Mouse (Mus musculus): ENCODE results near the gene Trf. TPM values are rescaled to one million over a fixed set of nuclear protein-coding genes. Genes with fewer than 3 reads are reported as not detected.
A peak's percentile ranks its signal among the peaks of the same experiment; 100 is the strongest.

Trf gene
- total and polyA plus RNA-seq, 2 experiments from 2014 or later, result 25.1 to 27.5 TPM

- 59% methylated on average over 4 of the region's 4 CpGs for WGBS
- no peak overlapping the region for H3K9ac ChIP-seq
- H3K4me3 ChIP-seq (ENCODE audit: low read depth, low read length), result no peak overlapping the region
- ATAC-seq (no peak), DNase-seq (no peak)
- H3K27ac ChIP-seq (ENCODE audit: low read depth, low read length), result no peak overlapping the region
- no peaks in the 10 kb centered on the region; the same call in 1 of the 2 replicates for H3K9me3 ChIP-seq (ENCODE audit: low read length)
- no peak overlapping the region for H3K4me2 ChIP-seq (ENCODE audit: low read depth)
- H3K4me1 ChIP-seq (ENCODE audit: insufficient read depth), result no peaks in the 10 kb centered on the region
- no peak for TF ChIP-seq CTCF (IDR thresholded peaks at IDR 0.05; ENCODE audit: low read depth)
- no peaks in the 10 kb centered on the region for H3K36me3 ChIP-seq (ENCODE audit: insufficient read depth)
- H3K27me3 ChIP-seq (ENCODE audit: insufficient read depth, low read length), result no peaks in the 10 kb centered on the region
Observed at GRCm38 (mm10) chr9:103248618-103249017, 18.4 kb upstream of the Trf start.

- no peaks in the 10 kb centered on the region for H3K9me3 ChIP-seq (ENCODE audit: low read length)
- H3K36me3 ChIP-seq (ENCODE audit: insufficient read depth), result no peaks in the 10 kb centered on the region
- DNase-seq (no peak), ATAC-seq (no peak)
- TF ChIP-seq CTCF (IDR thresholded peaks at IDR 0.05; ENCODE audit: low read depth), result peak; percentile 12; the same call in 1 of the 2 replicates
- no peak overlapping the region for H3K4me3 ChIP-seq (ENCODE audit: low read depth, low read length)
- no peaks in the 10 kb centered on the region for H3K4me1 ChIP-seq (ENCODE audit: insufficient read depth)
- no peaks in the 10 kb centered on the region for H3K27me3 ChIP-seq (ENCODE audit: insufficient read depth, low read length)
- H3K4me2 ChIP-seq (ENCODE audit: low read depth), result no peak overlapping the region
- no peak overlapping the region for H3K27ac ChIP-seq (ENCODE audit: low read depth, low read length)
- no peak overlapping the region for H3K9ac ChIP-seq
- 81% methylated on average over 8 of the region's 8 CpGs for WGBS
Observed at GRCm38 (mm10) chr9:103246526-103247168, 16.4 kb upstream of the Trf start.

- no peak for TF ChIP-seq CTCF (IDR thresholded peaks at IDR 0.05; ENCODE audit: low read depth)
- no peak overlapping the region for H3K9ac ChIP-seq
- WGBS, result 94% methylated on average over 4 of the region's 4 CpGs
Observed at GRCm38 (mm10) chr9:103243640-103244039, 13.4 kb upstream of the Trf start.

GRCm38 (mm10) chr9:103241206-103241605, 11.0 kb upstream of the Trf start:
- no peak for ATAC-seq
- H3K4me3 ChIP-seq (ENCODE audit: low read depth, low read length), result no peak overlapping the region
- TF ChIP-seq CTCF (IDR thresholded peaks at IDR 0.05; ENCODE audit: low read depth), result no peak
- no peaks in the 10 kb centered on the region for H3K9me3 ChIP-seq (ENCODE audit: low read length)
- H3K4me2 ChIP-seq (ENCODE audit: low read depth), result no peak overlapping the region
- 78% methylated on average over 2 of the region's 2 CpGs for WGBS
- DNase-seq, result no peak
- H3K9ac ChIP-seq, result no peak overlapping the region
- no peaks in the 10 kb centered on the region for H3K27me3 ChIP-seq (ENCODE audit: insufficient read depth, low read length)
- H3K36me3 ChIP-seq (ENCODE audit: insufficient read depth), result no peaks in the 10 kb centered on the region
- H3K27ac ChIP-seq (ENCODE audit: low read depth, low read length), result no peak overlapping the region
- H3K4me1 ChIP-seq (ENCODE audit: insufficient read depth), result no peaks in the 10 kb centered on the region

More at GRCm38 (mm10) chr9:103243640-103244039, 13.4 kb upstream of the Trf start:
- H3K4me1 ChIP-seq (ENCODE audit: insufficient read depth), result no peaks in the 10 kb centered on the region
- H3K27ac ChIP-seq (ENCODE audit: low read depth, low read length), result no peak overlapping the region
- H3K4me3 ChIP-seq (ENCODE audit: low read depth, low read length), result no peak overlapping the region
- ATAC-seq (no peak), DNase-seq (no peak)
- H3K4me2 ChIP-seq (ENCODE audit: low read depth), result no peak overlapping the region
- H3K9me3 ChIP-seq (ENCODE audit: low read length), result no peaks in the 10 kb centered on the region
- no peaks in the 10 kb centered on the region for H3K36me3 ChIP-seq (ENCODE audit: insufficient read depth)
- H3K27me3 ChIP-seq (ENCODE audit: insufficient read depth, low read length), result no peaks in the 10 kb centered on the region

- no peak for ATAC-seq
- Histone ChIP-seq H3K4me1 (ENCODE audit: insufficient read depth) (no peaks in the 10 kb centered on the region), H3K4me3 (ENCODE audit: low read depth, low read length) (no peak overlapping the region), H3K4me2 (ENCODE audit: low read depth) (no peak overlapping the region), H3K36me3 (ENCODE audit: insufficient read depth) (no peaks in the 10 kb centered on the region), H3K9me3 (ENCODE audit: low read length) (no peaks in the 10 kb centered on the region), H3K27me3 (ENCODE audit: insufficient read depth, low read length) (no peaks in the 10 kb centered on the region), H3K9ac (no peak overlapping the region), H3K27ac (ENCODE audit: low read depth, low read length) (no peak overlapping the region)
- no peak for DNase-seq
- 90% methylated on average over 6 of the region's 6 CpGs for WGBS
- no peak for TF ChIP-seq CTCF (IDR thresholded peaks at IDR 0.05; ENCODE audit: low read depth)
Observed at GRCm38 (mm10) chr9:103239471-103239870, 9.2 kb upstream of the Trf start.

GRCm38 (mm10) chr9:103234565-103235165, 4.4 kb upstream of the Trf start:
- no peak for DNase-seq
- no peak for ATAC-seq
- 52% methylated on average over 7 of the region's 7 CpGs for WGBS
- H3K27ac ChIP-seq (ENCODE audit: low read depth, low read length), result no peak overlapping the region
- H3K27me3 ChIP-seq (ENCODE audit: insufficient read depth, low read length), result no peaks in the 10 kb centered on the region
- no peak overlapping the region for H3K4me2 ChIP-seq (ENCODE audit: low read depth)
- no peak overlapping the region for H3K4me3 ChIP-seq (ENCODE audit: low read depth, low read length)
- no peaks in the 10 kb centered on the region for H3K9me3 ChIP-seq (ENCODE audit: low read length)
- no peaks in the 10 kb centered on the region for H3K4me1 ChIP-seq (ENCODE audit: insufficient read depth)
- no peak overlapping the region for H3K9ac ChIP-seq
- no peaks in the 10 kb centered on the region for H3K36me3 ChIP-seq (ENCODE audit: insufficient read depth)
- no peak for TF ChIP-seq CTCF (IDR thresholded peaks at IDR 0.05; ENCODE audit: low read depth)

GRCm38 (mm10) chr9:103234059-103234458, 3.8 kb upstream of the Trf start:
- no peak overlapping the region for H3K9ac ChIP-seq
- 70% methylated on average over 7 of the region's 7 CpGs for WGBS
- no peaks in the 10 kb centered on the region for H3K27me3 ChIP-seq (ENCODE audit: insufficient read depth, low read length)
- no peak overlapping the region for H3K4me2 ChIP-seq (ENCODE audit: low read depth)
- no peaks in the 10 kb centered on the region for H3K9me3 ChIP-seq (ENCODE audit: low read length)
- DNase-seq, result peak; percentile 3
- H3K4me3 ChIP-seq (ENCODE audit: low read depth, low read length), result no peak overlapping the region
- ATAC-seq, result no peak
- H3K27ac ChIP-seq (ENCODE audit: low read depth, low read length), result no peak overlapping the region
- H3K4me1 ChIP-seq (ENCODE audit: insufficient read depth), result no peaks in the 10 kb centered on the region
- no peaks in the 10 kb centered on the region for H3K36me3 ChIP-seq (ENCODE audit: insufficient read depth)
- no peak for TF ChIP-seq CTCF (IDR thresholded peaks at IDR 0.05; ENCODE audit: low read depth)
